Mouse (Mus musculus) layer of hippocampus, adult 2 months (tissue): Measurements from ENCODE around the gene Rap1gap2. TPM values are rescaled to one million over a fixed set of nuclear protein-coding genes. Genes with fewer than 3 reads are reported as not detected.

Source experiments
- DNase-seq, 2 experiments: peaks; one replicate each; pipeline ENCODE4 v3.0.0; 2022; ENCODE audit warnings: low spot score in 2 of 2
- H3K27ac ChIP-seq: fragments of 200-600 bp; 2 replicates; pipeline ENCODE4 v1.8.1; 2022
- H3K4me3 ChIP-seq: fragments of 200-600 bp; 2 replicates; pipeline ENCODE4 v1.8.1; 2022; ENCODE audit warnings: mild to moderate bottlenecking
- CTCF ChIP-seq: fragments of 200-600 bp; conservative IDR thresholded peaks from 2 replicates; pipeline ENCODE4 v1.8.1; 2022; ENCODE audit warnings: antibody characterized with exemption, mild to moderate bottlenecking, moderate library complexity
- total RNA-seq, 2 experiments: library from RNA; stranded (reverse); gene quantifications; 2 replicates each; pipeline ENCODE4 v1.2.3; 2021

Gene Rap1gap2
- total RNA-seq, 2 experiments from 2014 or later: 129 to 135 TPM

GRCm38 (mm10) chr11:74361769-74362168, 248.9 kb downstream of the Rap1gap2 start, which contains the start of gene Olfr412:
Gene Olfr412 (plus strand): TSS chr11:74362069.
- Histone ChIP-seq H3K4me3 (no peak within 1 kb of the TSS), H3K27ac (no peak within 1 kb of the TSS)
- DNase-seq: no peak
- no peak for TF ChIP-seq CTCF

DNA sequence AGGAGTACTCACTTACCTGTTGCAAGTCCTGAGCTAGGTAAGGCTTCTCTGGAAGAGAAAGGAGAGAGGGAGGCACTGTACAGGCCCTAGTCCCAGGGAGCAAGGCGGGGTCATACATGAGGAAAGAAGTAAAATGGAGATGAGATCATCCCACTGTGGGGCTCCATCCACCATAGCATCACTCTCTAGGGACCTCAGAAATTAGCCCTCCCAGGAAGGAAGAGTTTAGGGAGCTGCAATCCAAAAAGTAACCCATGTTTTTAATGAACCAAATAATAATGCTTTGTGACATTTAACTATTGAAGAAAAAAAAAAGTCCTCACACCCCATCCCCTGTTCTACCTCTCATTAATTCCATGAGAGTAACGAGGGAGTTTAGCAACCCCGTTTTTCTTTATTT, 258.2 kb downstream of the Rap1gap2 start, which contains the start of gene Olfr411:
TSS of gene Olfr411 (minus strand) at position 101 of the 400 bp plus-strand sequence.
- H3K4me3 ChIP-seq: no peak within 1 kb of the TSS
- DNase-seq: no peak
- no peak for TF ChIP-seq CTCF
- H3K27ac ChIP-seq: no peak within 1 kb of the TSS

DNA sequence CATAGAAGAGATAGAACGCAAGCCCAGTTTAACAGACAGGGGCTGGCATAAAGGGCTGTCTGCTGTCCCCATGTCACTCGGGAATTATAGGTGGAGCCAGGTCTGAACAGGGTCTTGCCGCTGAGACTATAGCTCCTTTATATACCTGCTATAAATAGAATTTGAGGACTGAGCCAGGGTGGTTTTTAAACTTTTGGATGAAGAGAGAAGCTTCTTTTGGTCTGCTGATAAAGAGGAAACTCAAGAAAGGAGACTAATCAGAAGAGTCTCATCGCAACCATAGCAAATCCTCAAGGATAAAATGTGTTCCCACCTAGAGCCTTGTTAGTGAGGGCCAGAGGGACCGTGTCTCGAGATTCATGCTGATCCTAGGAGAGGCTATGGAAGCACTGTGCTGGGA, 272.8 kb downstream of the Rap1gap2 start, which contains the start of gene Olfr410:
TSS of gene Olfr410 (minus strand) at position 101 of the 400 bp plus-strand sequence.
- DNase-seq: no peak
- H3K27ac ChIP-seq: no peak within 1 kb of the TSS
- no peak within 1 kb of the TSS for H3K4me3 ChIP-seq
- TF ChIP-seq CTCF: no peak

Other genes with a start within 250 kb of the Rap1gap2 start
- not detected for gene Olfr412, start 248.8 kb downstream of the Rap1gap2 start, total RNA-seq
- gene Ccdc92b, start 8.7 kb upstream of the Rap1gap2 start, total RNA-seq: 10 to 100 TPM; 21.5 to 23.9 TPM
- 10 to 100 TPM; 71.2 to 74.0 TPM for gene Cluh, start 38.6 kb upstream of the Rap1gap2 start, total RNA-seq
- 100 to 1,000 TPM; 360 to 384 TPM for gene Pafah1b1, start 113.8 kb upstream of the Rap1gap2 start, total RNA-seq
- gene Mettl16, start 159.9 kb upstream of the Rap1gap2 start, total RNA-seq: 10 to 100 TPM; 31.2 to 31.3 TPM
- 10 to 100 TPM; 31.3 to 32.8 TPM for gene Mnt, start 220.0 kb upstream of the Rap1gap2 start, total RNA-seq